In genomic region chr3:58418724-58419705, GRCm38 (mm10) we compare ENCODE assay signal across 8 mouse cellular contexts. TPM values are rescaled to one million over a fixed set of nuclear protein-coding genes. Genes with fewer than 3 reads are reported as not detected.
DNase-seq lines count a peak whose midpoint lies in the region; ATAC-seq and TF ChIP-seq lines count a peak whose summit lies in the region.

No protein-coding gene starts in this region.

- no peak for DNase-seq in heart, postnatal 0 days (ENCODE audit: low spot score)
- DNase-seq in heart, postnatal 4 days: no peak
- DNase-seq in adipocyte (ENCODE audit: low spot score): peak; percentile 51
- DNase-seq in midbrain, embryonic 11.5 days (ENCODE audit: low spot score, missing footprints): no peak
- DNase-seq in retina, embryonic 14.5 days (ENCODE audit: low spot score): no peak
- no peak for DNase-seq in left cerebral cortex, adult 9 months (ENCODE audit: low spot score in 2 of 2)
- no peak for DNase-seq in kidney, postnatal 10 days

- WGBS in heart, postnatal 0 days: 13% methylated on average over 5 of the region's 5 CpGs
- 42% methylated on average over 5 of the region's 5 CpGs for WGBS in hindbrain, embryonic 13.5 days
- 38% methylated on average over 5 of the region's 5 CpGs for WGBS in midbrain, embryonic 11.5 days

- H3K36me3 ChIP-seq in heart, postnatal 0 days (replicated peaks; ENCODE audit: control insufficient read depth, insufficient read depth, low read length): no peaks in the 10 kb centered on the region
- H3K36me3 ChIP-seq in hindbrain, embryonic 13.5 days: no peaks in the 10 kb centered on the region
- H3K36me3 ChIP-seq in midbrain, embryonic 11.5 days (ENCODE audit: control insufficient read depth, insufficient read depth, low read length): no peaks in the 10 kb centered on the region

- H3K9me3 ChIP-seq in heart, postnatal 0 days (replicated peaks; ENCODE audit: control insufficient read depth, low read length): no peaks in the 10 kb centered on the region
- no peaks in the 10 kb centered on the region for H3K9me3 ChIP-seq in hindbrain, embryonic 13.5 days
- H3K9me3 ChIP-seq in midbrain, embryonic 11.5 days (ENCODE audit: control insufficient read depth, low read length): no peaks in the 10 kb centered on the region

- H3K9ac ChIP-seq in heart, postnatal 0 days (replicated peaks; ENCODE audit: low read depth, low read length): peak overlapping the region; percentile 35
- peak overlapping the region; percentile 56 for H3K9ac ChIP-seq in hindbrain, embryonic 13.5 days
- 0 out of 2 replicates have a peak overlapping the region, but pooled peaks have one; percentile 24 for H3K9ac ChIP-seq in midbrain, embryonic 11.5 days (ENCODE audit: low read length)

- peak overlapping the region; percentile 89 for H3K4me2 ChIP-seq in heart, postnatal 0 days (ENCODE audit: low read depth, low read length)
- H3K4me2 ChIP-seq in hindbrain, embryonic 13.5 days: peak overlapping the region; percentile 97
- peak overlapping the region; percentile 95 for H3K4me2 ChIP-seq in midbrain, embryonic 11.5 days

- peaks cover 4% of the 10 kb centered on the region for H3K4me1 ChIP-seq in heart, postnatal 0 days (ENCODE audit: control insufficient read depth, insufficient read depth)
- H3K4me1 ChIP-seq in hindbrain, embryonic 13.5 days (replicated peaks): peaks cover 28% of the 10 kb centered on the region
- peaks cover 17% of the 10 kb centered on the region for H3K4me1 ChIP-seq in midbrain, embryonic 11.5 days (ENCODE audit: control insufficient read depth, insufficient read depth, low read length)

- no peaks in the 10 kb centered on the region for H3K27me3 ChIP-seq in heart, postnatal 0 days (ENCODE audit: control insufficient read depth, insufficient read depth, low read length)
- no peaks in the 10 kb centered on the region for H3K27me3 ChIP-seq in hindbrain, embryonic 13.5 days
- H3K27me3 ChIP-seq in midbrain, embryonic 11.5 days (ENCODE audit: control insufficient read depth, insufficient read depth, low read length): no peaks in the 10 kb centered on the region

- no peak overlapping the region for H3K27ac ChIP-seq in heart, postnatal 0 days (ENCODE audit: low read depth)
- no peak overlapping the region for H3K27ac ChIP-seq in hindbrain, embryonic 13.5 days
- H3K27ac ChIP-seq in midbrain, embryonic 11.5 days (ENCODE audit: low read depth, low read length): no peak overlapping the region

- peak overlapping the region; percentile 96 for H3K4me3 ChIP-seq in heart, postnatal 0 days (ENCODE audit: low read depth, low read length)
- H3K4me3 ChIP-seq in hindbrain, embryonic 13.5 days: peak overlapping the region; percentile 85
- peak overlapping the region; percentile 96 for H3K4me3 ChIP-seq in midbrain, embryonic 11.5 days (ENCODE audit: low read depth, low read length)

- TF ChIP-seq CTCF in heart, postnatal 0 days (IDR thresholded peaks at IDR 0.05; ENCODE audit: low read depth): no peak

- ATAC-seq in heart, postnatal 0 days (ENCODE audit: insufficient read depth, low read depth): no peak
- ATAC-seq in hindbrain, embryonic 13.5 days (ENCODE audit: low FRiP score): no peak
- ATAC-seq in midbrain, embryonic 11.5 days (ENCODE audit: low FRiP score): no peak

- no peak for TF ChIP-seq EP300 in heart, postnatal 0 days (IDR thresholded peaks at IDR 0.05; ENCODE audit: low read depth)

RNA-seq across cellular contexts. Expression of gene Tsc22d2, which starts 4.5 kb away (rescaled TPM):
- total RNA-seq in heart, postnatal 0 days (2014; rRNA removed; ENCODE audit: low replicate concordance): 35.8 and 61.0 TPM in 2 replicates
- 6.9 and 7.4 TPM in 2 replicates for polyA plus RNA-seq in heart, postnatal 0 days (2015; fragmentation: Nextera tagmentation; extraction: Ambion mirVana)
- 10 to 100 TPM; 46.7 to 49.8 TPM for total RNA-seq in heart, postnatal 4 days (2021)
- polyA plus RNA-seq in hindbrain, embryonic 13.5 days (2015; fragmentation: Nextera tagmentation; extraction: Ambion mirVana): 8.2 and 8.6 TPM in 2 replicates
- polyA plus RNA-seq in midbrain, embryonic 11.5 days (2014; fragmentation: Nextera tagmentation; extraction: Ambion mirVana): 11.6 and 12.7 TPM in 2 replicates
